ENCODE assay signal across 15 mouse cellular contexts in the genomic region with DNA sequence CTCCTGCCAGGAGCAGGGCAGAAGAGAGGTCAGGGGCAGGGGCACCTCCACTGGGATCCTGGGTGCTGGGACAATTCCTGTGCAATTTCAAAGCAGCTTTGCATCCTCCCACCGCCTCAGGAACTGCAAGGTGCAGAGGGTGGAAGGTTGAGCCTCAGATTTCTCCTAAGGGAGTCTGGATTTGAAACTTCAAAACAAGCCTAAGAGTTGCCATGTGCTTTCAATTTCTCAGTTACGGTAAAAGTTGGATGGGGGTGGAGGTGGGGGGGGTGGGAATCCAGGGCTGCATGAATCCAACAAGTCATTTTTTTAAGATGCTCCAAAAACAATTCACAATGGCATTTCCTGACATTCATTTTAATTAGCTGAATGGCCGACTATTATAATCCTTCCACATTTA. TPM values are rescaled to one million over a fixed set of nuclear protein-coding genes. Genes with fewer than 3 reads are reported as not detected.
"Had no signal": no experiment of that assay in that cellular context is flagged by ENCODE, and none has a peak within 500 bp of the region (broad histone marks: within the 10 kb centered on the region; RNA-seq: fewer than 3 reads in every experiment).

No protein-coding gene starts in this region.

- ATAC-seq: lung, postnatal 0 days; midbrain, embryonic 13.5 days had no signal

- H3K4me3 ChIP-seq: layer of hippocampus, adult 2 months; left cerebral cortex, adult 2 months; liver, embryonic 13.5 days; midbrain, embryonic 13.5 days had no signal

- H3K27me3 ChIP-seq: liver, embryonic 13.5 days; midbrain, embryonic 13.5 days had no signal

- DNase-seq: kidney, adult 8-10 months; kidney, postnatal 14 days; kidney, postnatal 4 days; layer of hippocampus, adult 9-11 months; layer of hippocampus, postnatal 36 days; liver, embryonic 13.5 days; lung, embryonic 14.5 days; thymus, adult 18-20 months; thymus, postnatal 36 days had no signal

- H3K27ac ChIP-seq: layer of hippocampus, adult 2 months; left cerebral cortex, adult 2 months; liver, embryonic 13.5 days; macrophage; midbrain, embryonic 13.5 days had no signal

- H3K4me1 ChIP-seq: liver, embryonic 13.5 days had no signal

- H3K9me3 ChIP-seq: liver, embryonic 13.5 days; midbrain, embryonic 13.5 days had no signal

- H3K36me3 ChIP-seq: liver, embryonic 13.5 days; midbrain, embryonic 13.5 days had no signal

- H3K9ac ChIP-seq: liver, embryonic 13.5 days; lung, embryonic 14.5 days; midbrain, embryonic 13.5 days had no signal

- H3K4me2 ChIP-seq: liver, embryonic 13.5 days; lung, embryonic 14.5 days; midbrain, embryonic 13.5 days had no signal

RNA-seq across cellular contexts. Expression of gene Cpxm2, which starts 32.9 kb away (rescaled TPM):
- total RNA-seq: megakaryocyte, adult 5-6 weeks had no signal
- polyA plus RNA-seq: macrophage had no signal
